Mouse (Mus musculus): ENCODE results near the gene Ncan. TPM values are rescaled to one million over a fixed set of nuclear protein-coding genes. Genes with fewer than 3 reads are reported as not detected.

The Ncan gene
- not detected in 2 replicates for polyA plus RNA-seq (2012)

DNA sequence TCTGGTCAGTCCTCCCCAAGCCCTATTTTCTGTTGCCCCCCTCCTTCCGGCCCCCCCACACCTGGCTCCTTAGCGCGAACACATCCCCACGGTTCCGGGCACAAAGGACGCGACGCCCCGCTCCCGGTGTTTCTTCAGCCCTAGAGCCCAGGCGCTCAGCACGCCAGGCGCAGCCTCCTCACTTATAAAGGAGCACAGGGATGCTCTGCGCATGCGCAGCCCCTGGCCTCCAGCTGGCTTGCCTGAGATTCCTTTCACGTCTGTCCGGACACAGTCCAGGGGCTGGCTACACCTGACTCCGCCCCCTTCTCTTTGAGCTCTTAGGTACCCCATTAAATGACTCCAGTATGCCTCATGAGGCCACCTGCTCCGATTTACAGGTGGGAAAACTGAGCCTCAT is at the start of gene Ncan:
TSS of gene Ncan (minus strand) at position 207 of the 400 bp plus-strand sequence.
- Histone ChIP-seq H3K4me1 (ENCODE audit: control insufficient read depth) (no peaks in the 10 kb centered on the region), H3K36me3 (ENCODE audit: control insufficient read depth) (no peaks in the 10 kb centered on the region), H3K9me3 (ENCODE audit: control insufficient read depth, low read length) (no peaks in the 10 kb centered on the region), H3K27me3 (ENCODE audit: control insufficient read depth) (peaks cover 83% of the 10 kb centered on the region), H3K4me3 (replicated peaks) (no peak within 1 kb of the TSS)
- TF ChIP-seq GATA1 (IDR thresholded peaks at IDR 0.05; ENCODE audit: low read length) (no peak), TAL1 (IDR thresholded peaks at IDR 0.05; ENCODE audit: low read length) (no peak)

DNA sequence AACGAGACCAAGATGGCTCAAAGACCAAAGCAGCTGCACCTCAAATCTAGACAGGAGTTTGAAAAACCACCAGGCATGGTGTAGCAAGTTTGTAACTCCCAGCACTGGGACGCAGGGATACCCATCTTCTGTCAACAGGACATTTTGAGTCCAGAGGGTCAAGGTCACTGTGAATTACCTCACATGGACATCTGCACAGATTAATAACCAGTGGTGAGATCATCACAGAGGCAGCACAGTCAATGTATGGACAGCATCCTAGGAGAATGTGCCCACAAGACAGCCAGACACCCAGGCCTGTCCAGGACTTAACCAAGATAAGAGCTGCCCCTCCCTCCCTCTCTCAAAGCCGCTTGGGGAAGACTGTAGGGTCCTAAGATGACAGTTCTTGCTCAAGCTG is 49.4 kb upstream of the Ncan start:
- TF ChIP-seq GATA1 (IDR thresholded peaks at IDR 0.05; ENCODE audit: low read length) (no peak), TAL1 (IDR thresholded peaks at IDR 0.05; ENCODE audit: low read length) (no peak)
- H3K4me3 ChIP-seq (replicated peaks): no peak overlapping the region
- peaks cover 10% of the 10 kb centered on the region for H3K36me3 ChIP-seq (ENCODE audit: control insufficient read depth)
- H3K27me3 ChIP-seq (ENCODE audit: control insufficient read depth): peaks cover 22% of the 10 kb centered on the region
- peaks cover 58% of the 10 kb centered on the region for H3K4me1 ChIP-seq (ENCODE audit: control insufficient read depth)
- H3K9me3 ChIP-seq (ENCODE audit: control insufficient read depth, low read length): no peaks in the 10 kb centered on the region

DNA sequence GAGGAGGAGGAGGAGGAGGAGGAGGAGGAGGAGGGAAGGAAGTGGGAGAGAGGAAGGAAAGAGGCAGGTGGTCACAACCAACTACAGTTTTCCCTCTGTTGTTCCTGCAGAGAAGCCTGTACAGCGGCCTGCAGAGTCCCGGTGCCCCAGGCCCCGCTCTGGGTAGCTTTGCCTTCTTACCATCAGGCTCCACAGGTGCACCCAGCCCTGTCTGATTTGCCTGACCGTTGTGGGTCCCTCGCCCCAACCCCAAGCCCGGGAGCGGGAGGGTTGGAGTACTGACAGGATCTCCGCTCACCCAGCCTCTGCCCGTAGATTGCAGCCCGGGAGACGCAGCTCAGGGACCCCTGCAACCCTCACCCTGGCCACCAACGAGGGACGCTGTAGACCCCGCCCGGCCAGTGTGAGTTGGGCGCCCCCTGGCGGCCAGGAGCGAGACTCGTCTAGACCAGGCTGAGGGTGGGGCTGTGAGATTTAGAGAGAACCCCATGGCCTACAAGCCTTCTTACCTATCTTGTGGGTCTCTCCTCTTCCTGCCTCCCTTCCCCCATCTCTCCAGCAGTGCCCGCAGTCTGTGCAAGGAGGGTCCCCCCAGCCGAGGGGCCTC is 45.9 kb upstream of the Ncan start:
- TF ChIP-seq GATA1 (IDR thresholded peaks at IDR 0.05; ENCODE audit: low read length) (no peak), TAL1 (IDR thresholded peaks at IDR 0.05; ENCODE audit: low read length) (no peak)
- H3K36me3 ChIP-seq (ENCODE audit: control insufficient read depth): no peaks in the 10 kb centered on the region
- no peaks in the 10 kb centered on the region for H3K9me3 ChIP-seq (ENCODE audit: control insufficient read depth, low read length)
- peaks cover 30% of the 10 kb centered on the region for H3K4me1 ChIP-seq (ENCODE audit: control insufficient read depth)
- H3K4me3 ChIP-seq (replicated peaks): no peak overlapping the region
- peaks cover 40% of the 10 kb centered on the region for H3K27me3 ChIP-seq (ENCODE audit: control insufficient read depth)

DNA sequence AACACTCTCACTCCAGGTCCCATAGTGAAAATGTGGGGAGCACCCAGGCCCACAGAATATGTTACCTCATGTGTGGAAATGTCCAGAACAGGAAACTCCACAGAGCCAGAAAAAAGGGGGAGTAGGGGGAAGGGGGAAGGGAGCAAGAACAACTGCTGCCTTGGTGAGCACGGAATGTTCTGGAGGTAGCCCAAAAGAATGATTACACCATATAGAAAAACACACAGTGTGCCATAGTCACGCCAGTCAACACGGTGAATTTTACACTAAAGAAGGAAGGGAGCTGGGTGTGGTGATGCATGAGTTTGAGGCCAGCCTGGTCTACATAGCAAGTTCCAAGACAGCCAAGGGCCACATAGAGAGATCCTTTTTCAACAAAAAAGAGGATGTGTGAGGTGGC is 42.6 kb upstream of the Ncan start:
- H3K9me3 ChIP-seq (ENCODE audit: control insufficient read depth, low read length): no peaks in the 10 kb centered on the region
- no peak for TF ChIP-seq TAL1 (IDR thresholded peaks at IDR 0.05; ENCODE audit: low read length)
- no peak for TF ChIP-seq GATA1 (IDR thresholded peaks at IDR 0.05; ENCODE audit: low read length)
- no peak overlapping the region for H3K4me3 ChIP-seq (replicated peaks)
- H3K4me1 ChIP-seq (ENCODE audit: control insufficient read depth): peaks cover 19% of the 10 kb centered on the region
- peaks cover 68% of the 10 kb centered on the region for H3K27me3 ChIP-seq (ENCODE audit: control insufficient read depth)
- no peaks in the 10 kb centered on the region for H3K36me3 ChIP-seq (ENCODE audit: control insufficient read depth)

DNA sequence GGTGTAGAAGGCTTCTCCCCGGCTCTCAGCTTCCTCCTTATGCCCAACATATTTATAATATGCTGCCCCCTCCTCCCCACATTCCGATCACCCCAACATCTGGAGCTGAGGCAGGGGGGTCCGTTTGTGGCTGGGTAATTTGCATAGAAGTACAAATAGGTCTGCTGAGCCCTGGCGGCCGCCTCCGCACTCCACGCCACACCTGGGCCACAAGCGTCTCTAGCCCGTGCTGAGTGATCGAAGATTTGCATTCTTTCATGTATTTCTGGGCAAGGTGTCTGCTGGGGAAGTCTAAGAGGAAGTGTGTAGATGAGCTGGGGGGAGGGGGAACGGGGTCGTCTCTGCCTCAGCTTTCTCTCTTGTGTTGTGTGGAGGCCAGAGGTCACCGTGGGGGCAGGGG is 39.3 kb upstream of the Ncan start:
- H3K4me3 ChIP-seq (replicated peaks): no peak overlapping the region
- no peaks in the 10 kb centered on the region for H3K9me3 ChIP-seq (ENCODE audit: control insufficient read depth, low read length)
- no peaks in the 10 kb centered on the region for H3K36me3 ChIP-seq (ENCODE audit: control insufficient read depth)
- H3K27me3 ChIP-seq (ENCODE audit: control insufficient read depth): peaks cover 67% of the 10 kb centered on the region
- TF ChIP-seq TAL1 (IDR thresholded peaks at IDR 0.05; ENCODE audit: low read length) (no peak), GATA1 (IDR thresholded peaks at IDR 0.05; ENCODE audit: low read length) (no peak)
- H3K4me1 ChIP-seq (ENCODE audit: control insufficient read depth): peaks cover 13% of the 10 kb centered on the region

DNA sequence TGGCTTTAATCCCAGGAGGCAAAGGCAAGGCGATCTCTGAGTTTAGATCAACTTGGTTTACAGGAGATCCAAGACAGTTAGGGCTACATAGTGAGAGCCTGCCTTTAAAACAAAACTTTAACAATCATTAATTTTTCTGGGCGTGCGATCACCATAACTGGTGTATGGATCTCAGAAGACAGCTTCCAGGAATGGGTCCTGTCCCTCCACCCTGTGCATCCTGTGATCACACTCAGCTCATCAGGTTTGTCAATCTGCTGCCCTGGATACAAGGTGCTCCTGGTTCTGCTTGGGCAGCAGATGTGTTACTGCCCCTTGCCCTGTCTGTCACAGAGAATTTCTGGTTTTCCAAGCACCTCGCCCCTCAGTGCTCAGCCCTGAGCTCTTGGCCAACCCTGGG is 38.5 kb upstream of the Ncan start:
- peaks cover 12% of the 10 kb centered on the region for H3K4me1 ChIP-seq (ENCODE audit: control insufficient read depth)
- no peak overlapping the region for H3K4me3 ChIP-seq (replicated peaks)
- H3K36me3 ChIP-seq (ENCODE audit: control insufficient read depth): no peaks in the 10 kb centered on the region
- no peaks in the 10 kb centered on the region for H3K9me3 ChIP-seq (ENCODE audit: control insufficient read depth, low read length)
- no peak for TF ChIP-seq TAL1 (IDR thresholded peaks at IDR 0.05; ENCODE audit: low read length)
- TF ChIP-seq GATA1 (IDR thresholded peaks at IDR 0.05; ENCODE audit: low read length): no peak
- H3K27me3 ChIP-seq (ENCODE audit: control insufficient read depth): peaks cover 67% of the 10 kb centered on the region

DNA sequence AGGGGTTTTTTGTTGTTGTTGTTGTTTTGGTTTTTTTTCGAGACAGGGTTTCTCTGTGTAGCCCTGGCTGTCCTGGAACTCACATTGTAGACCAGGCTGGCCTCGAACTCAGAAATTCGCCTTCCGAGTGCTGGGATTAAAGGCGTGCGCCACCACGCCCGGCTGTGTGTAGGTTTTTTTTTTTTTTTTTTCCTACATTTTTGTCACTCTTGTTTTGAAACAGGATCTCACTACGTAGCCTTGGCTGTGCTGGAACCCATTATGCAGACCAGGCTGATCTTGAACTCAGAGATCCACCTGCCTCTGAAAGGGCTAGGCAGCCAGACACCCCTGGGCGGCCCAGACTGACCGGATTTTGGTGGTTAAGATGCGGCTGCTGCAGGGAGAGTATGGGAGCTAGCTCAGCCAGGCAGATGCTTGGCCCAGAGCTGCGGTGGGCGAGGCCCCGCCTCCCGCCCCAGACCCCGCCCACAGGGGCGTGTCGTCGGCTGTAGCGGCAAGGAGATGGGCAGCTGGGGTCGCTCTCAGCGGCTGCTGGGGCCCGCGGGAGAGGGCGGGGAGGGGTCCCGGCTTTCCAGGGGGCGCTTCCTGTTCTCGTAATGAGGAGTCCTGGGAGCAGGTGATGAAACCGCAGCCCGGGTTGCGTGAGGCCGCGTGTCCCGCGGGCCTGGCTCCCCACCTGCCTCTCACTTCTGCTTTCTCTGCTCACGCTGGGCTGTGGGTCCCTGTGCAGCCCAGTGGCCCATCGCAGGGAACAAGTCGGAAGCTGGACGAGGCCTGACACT is 37.6 kb upstream of the Ncan start:
- Histone ChIP-seq H3K27me3 (ENCODE audit: control insufficient read depth) (peaks cover 62% of the 10 kb centered on the region), H3K36me3 (ENCODE audit: control insufficient read depth) (no peaks in the 10 kb centered on the region), H3K9me3 (ENCODE audit: control insufficient read depth, low read length) (no peaks in the 10 kb centered on the region), H3K4me3 (replicated peaks) (peak overlapping the region; percentile 65), H3K4me1 (ENCODE audit: control insufficient read depth) (peaks cover 12% of the 10 kb centered on the region)
- TF ChIP-seq GATA1 (IDR thresholded peaks at IDR 0.05; ENCODE audit: low read length): no peak
- TF ChIP-seq TAL1 (IDR thresholded peaks at IDR 0.05; ENCODE audit: low read length): no peak

DNA sequence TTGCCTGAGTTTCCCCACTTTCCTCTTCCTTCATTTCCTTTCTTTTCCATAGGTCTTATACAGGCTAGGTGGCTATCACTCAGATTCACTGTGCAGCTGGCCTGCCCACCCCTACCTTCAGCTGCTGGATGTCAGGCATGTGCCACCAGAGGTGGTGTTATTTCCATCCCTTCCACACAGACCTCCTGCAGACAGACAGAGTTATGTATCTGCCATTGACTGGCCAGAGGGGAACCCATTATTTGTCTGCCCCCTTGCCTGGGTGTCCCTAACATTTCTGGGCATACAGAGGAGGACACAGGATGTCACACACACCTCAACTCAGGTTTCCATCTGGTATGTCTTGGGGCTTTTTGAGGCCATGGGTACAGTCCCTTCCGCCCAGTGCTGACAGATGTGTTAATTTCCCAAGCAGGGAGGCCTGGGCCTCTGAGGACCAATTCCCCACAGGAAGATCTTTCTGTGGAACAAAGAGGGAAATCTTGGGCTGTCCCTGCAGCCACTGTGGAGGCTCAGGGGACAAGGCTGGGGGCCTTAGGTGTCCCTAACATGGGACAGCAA is 36.6 kb upstream of the Ncan start:
- no peaks in the 10 kb centered on the region for H3K9me3 ChIP-seq (ENCODE audit: control insufficient read depth, low read length)
- no peaks in the 10 kb centered on the region for H3K36me3 ChIP-seq (ENCODE audit: control insufficient read depth)
- peaks cover 64% of the 10 kb centered on the region for H3K27me3 ChIP-seq (ENCODE audit: control insufficient read depth)
- peaks cover 21% of the 10 kb centered on the region for H3K4me1 ChIP-seq (ENCODE audit: control insufficient read depth)
- no peak for TF ChIP-seq TAL1 (IDR thresholded peaks at IDR 0.05; ENCODE audit: low read length)
- TF ChIP-seq GATA1 (IDR thresholded peaks at IDR 0.05; ENCODE audit: low read length): no peak
- H3K4me3 ChIP-seq (replicated peaks): no peak overlapping the region

DNA sequence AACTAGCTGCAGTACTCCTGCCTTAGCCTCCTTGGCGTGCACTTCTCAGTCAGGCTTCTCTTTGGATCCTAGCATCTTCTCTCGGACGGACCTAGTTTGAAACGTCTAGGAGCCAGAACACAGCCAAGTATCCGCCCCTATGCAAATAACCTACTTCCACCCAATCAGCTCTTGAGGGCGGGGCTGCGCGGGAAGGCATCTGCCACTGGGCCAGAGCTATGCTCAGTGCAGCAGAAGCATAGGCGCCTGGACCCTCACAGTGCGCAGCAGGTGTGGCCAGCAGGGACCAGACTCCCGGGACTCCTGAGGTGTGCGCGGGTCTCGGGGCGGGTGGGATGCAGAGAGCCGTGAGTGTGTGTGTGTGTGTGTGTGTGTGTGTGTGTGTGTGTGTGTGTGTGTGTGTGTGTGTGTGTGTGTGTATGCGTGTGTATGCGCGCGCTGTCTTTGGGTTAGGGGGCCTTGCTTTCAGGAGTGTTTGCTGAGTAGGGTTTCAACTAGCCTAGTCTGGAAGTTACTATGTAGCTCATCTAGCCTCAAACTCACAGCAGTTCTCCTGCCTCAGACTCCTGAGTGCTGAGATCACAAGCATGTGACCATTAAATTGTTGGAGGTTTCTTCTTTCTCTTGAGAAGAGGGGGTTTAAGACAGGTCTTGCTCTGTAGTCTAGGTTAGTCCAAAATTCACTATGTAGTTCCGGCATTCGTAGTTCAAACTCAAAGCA is 32.0 kb upstream of the Ncan start:
- no peak for TF ChIP-seq GATA1 (IDR thresholded peaks at IDR 0.05; ENCODE audit: low read length)
- no peak for TF ChIP-seq TAL1 (IDR thresholded peaks at IDR 0.05; ENCODE audit: low read length)
- Histone ChIP-seq H3K9me3 (ENCODE audit: control insufficient read depth, low read length) (no peaks in the 10 kb centered on the region), H3K4me1 (ENCODE audit: control insufficient read depth) (peaks cover 16% of the 10 kb centered on the region), H3K27me3 (ENCODE audit: control insufficient read depth) (peaks cover 31% of the 10 kb centered on the region), H3K36me3 (ENCODE audit: control insufficient read depth) (no peaks in the 10 kb centered on the region), H3K4me3 (replicated peaks) (peak overlapping the region; percentile 28)

Data from erythroblast, embryonic 14.5 days (primary cell).